In genomic region chr1:167118971-167119370, GRCm38 (mm10) we compare ENCODE assay signal across 18 mouse cellular contexts.
DNase-seq lines count a peak whose midpoint lies in the region; ATAC-seq and TF ChIP-seq lines count a peak whose summit lies in the region.
"Had no signal": no experiment of that assay in that cellular context is flagged by ENCODE, and none has a peak within 500 bp of the region (broad histone marks: within the 10 kb centered on the region; RNA-seq: fewer than 3 reads in every experiment).

No protein-coding gene starts in this region.

- intact Hi-C loops in left cerebral cortex, adult 2 months (cut with DNase I) = no loop called here

- H3K36me3 ChIP-seq in forebrain, embryonic 16.5 days (ENCODE audit: control insufficient read depth, insufficient read depth) = no peaks in the 10 kb centered on the region
- no peaks in the 10 kb centered on the region for H3K36me3 ChIP-seq in hindbrain, postnatal 0 days (ENCODE audit: insufficient read depth, low read length)
- no peaks in the 10 kb centered on the region for H3K36me3 ChIP-seq in neural tube, embryonic 14.5 days (ENCODE audit: control insufficient read depth, insufficient read depth, low read length)
- no peaks in the 10 kb centered on the region for H3K36me3 ChIP-seq in heart, embryonic 10.5 days
- H3K36me3 ChIP-seq: embryonic facial prominence, embryonic 12.5 days; liver, embryonic 13.5 days had no signal

- no peak overlapping the region for H3K4me2 ChIP-seq in forebrain, embryonic 16.5 days (ENCODE audit: low read length)
- 0 out of 2 replicates have a peak overlapping the region, but pooled peaks have one; percentile 28 for H3K4me2 ChIP-seq in hindbrain, postnatal 0 days (ENCODE audit: low read depth, low read length)
- peak overlapping the region; percentile 14; the same call in 1 of the 2 replicates for H3K4me2 ChIP-seq in neural tube, embryonic 14.5 days (ENCODE audit: low read depth, low read length)
- H3K4me2 ChIP-seq: embryonic facial prominence, embryonic 12.5 days; liver, embryonic 13.5 days had no signal

- DNase-seq in left cerebral cortex, adult 2 months (ENCODE audit: extremely low spot score in 1 of 2, low spot score in 2 of 2) = no peak
- DNase-seq in left cerebral cortex, adult 9 months (ENCODE audit: low spot score in 2 of 2) = no peak
- no peak for DNase-seq in hindbrain, postnatal 0 days (ENCODE audit: low spot score)
- no peak for DNase-seq in heart, embryonic 10.5 days (ENCODE audit: low spot score)
- DNase-seq in lung, postnatal 10 days = no peak
- no peak for DNase-seq in urinary bladder, adult 2 months (ENCODE audit: low spot score)
- DNase-seq: adrenal gland, postnatal 25 days; cerebellum, adult 2 months; gastrocnemius, adult 2 months; heart, adult 18-20 months; kidney, adult 9 months; liver, embryonic 13.5 days; thymus, postnatal 25 days had no signal

- H3K27ac ChIP-seq in left cerebral cortex, adult 2 months = 0 out of 2 replicates have a peak overlapping the region, but pooled peaks have one; percentile 5
- peak overlapping the region; percentile 3; the same call in 1 of the 2 replicates for H3K27ac ChIP-seq in forebrain, embryonic 16.5 days (ENCODE audit: low read length)
- H3K27ac ChIP-seq in hindbrain, postnatal 0 days = no peak overlapping the region
- H3K27ac ChIP-seq in neural tube, embryonic 14.5 days (ENCODE audit: low read depth, low read length) = no peak overlapping the region
- H3K27ac ChIP-seq in heart, embryonic 10.5 days = no peak overlapping the region
- H3K27ac ChIP-seq: embryonic facial prominence, embryonic 12.5 days; gastrocnemius, adult 2 months; liver, embryonic 13.5 days; stomach, postnatal 0 days had no signal

- H3K9me3 ChIP-seq in forebrain, embryonic 16.5 days (ENCODE audit: control insufficient read depth, low read length) = no peaks in the 10 kb centered on the region
- no peaks in the 10 kb centered on the region for H3K9me3 ChIP-seq in hindbrain, postnatal 0 days (ENCODE audit: low read length)
- no peaks in the 10 kb centered on the region for H3K9me3 ChIP-seq in neural tube, embryonic 14.5 days (ENCODE audit: control insufficient read depth, low read length)
- no peaks in the 10 kb centered on the region for H3K9me3 ChIP-seq in heart, embryonic 10.5 days
- H3K9me3 ChIP-seq: embryonic facial prominence, embryonic 12.5 days; liver, embryonic 13.5 days had no signal

- peaks cover 41% of the 10 kb centered on the region for H3K4me1 ChIP-seq in forebrain, embryonic 16.5 days (replicated peaks; ENCODE audit: control insufficient read depth, insufficient read depth, low read length)
- no peaks in the 10 kb centered on the region for H3K4me1 ChIP-seq in hindbrain, postnatal 0 days (ENCODE audit: insufficient read depth, low read length)
- H3K4me1 ChIP-seq in neural tube, embryonic 14.5 days (ENCODE audit: control insufficient read depth, insufficient read depth, low read length) = peaks cover 5% of the 10 kb centered on the region; the same call in 1 of the 2 replicates
- H3K4me1 ChIP-seq in heart, embryonic 10.5 days = no peaks in the 10 kb centered on the region
- H3K4me1 ChIP-seq: embryonic facial prominence, embryonic 12.5 days; liver, embryonic 13.5 days had no signal

- H3K4me3 ChIP-seq in left cerebral cortex, adult 2 months = no peak overlapping the region
- H3K4me3 ChIP-seq in forebrain, embryonic 16.5 days (replicated peaks; ENCODE audit: low read length) = no peak overlapping the region
- H3K4me3 ChIP-seq in hindbrain, postnatal 0 days (ENCODE audit: low read length) = no peak overlapping the region
- H3K4me3 ChIP-seq in neural tube, embryonic 14.5 days (ENCODE audit: low read depth, low read length) = no peak overlapping the region
- no peak overlapping the region for H3K4me3 ChIP-seq in heart, embryonic 10.5 days
- H3K4me3 ChIP-seq: embryonic facial prominence, embryonic 12.5 days; gastrocnemius, adult 2 months; liver, embryonic 13.5 days had no signal

- TF ChIP-seq CTCF in left cerebral cortex, adult 2 months (IDR thresholded peaks at IDR 0.05) = no peak
- TF ChIP-seq CTCF in hindbrain, postnatal 0 days (IDR thresholded peaks at IDR 0.05; ENCODE audit: low read depth) = no peak

- ATAC-seq in forebrain, embryonic 16.5 days = no peak
- peak; percentile 1; the same call in 1 of the 2 replicates for ATAC-seq in hindbrain, postnatal 0 days
- no peak for ATAC-seq in neural tube, embryonic 14.5 days (ENCODE audit: low read depth)
- ATAC-seq: Patski had no signal

- no peak overlapping the region for H3K9ac ChIP-seq in forebrain, embryonic 16.5 days (replicated peaks; ENCODE audit: low read depth, low read length)
- no peak overlapping the region for H3K9ac ChIP-seq in hindbrain, postnatal 0 days (replicated peaks; ENCODE audit: low read length)
- no peak overlapping the region for H3K9ac ChIP-seq in neural tube, embryonic 14.5 days (replicated peaks; ENCODE audit: low read depth, low read length)
- H3K9ac ChIP-seq: embryonic facial prominence, embryonic 12.5 days; liver, embryonic 13.5 days had no signal

- WGBS in forebrain, embryonic 16.5 days = 67% methylated on average over 7 of the region's 7 CpGs
- WGBS in hindbrain, postnatal 0 days = 47% methylated on average over 7 of the region's 7 CpGs
- 38% methylated on average over 7 of the region's 7 CpGs for WGBS in neural tube, embryonic 14.5 days
- WGBS in heart, embryonic 10.5 days = 69% methylated on average over 7 of the region's 7 CpGs

- no peaks in the 10 kb centered on the region for H3K27me3 ChIP-seq in forebrain, embryonic 16.5 days (replicated peaks; ENCODE audit: control insufficient read depth, insufficient read depth, low read length)
- H3K27me3 ChIP-seq in hindbrain, postnatal 0 days (ENCODE audit: insufficient read depth, low read length) = no peaks in the 10 kb centered on the region
- H3K27me3 ChIP-seq in neural tube, embryonic 14.5 days (ENCODE audit: control insufficient read depth, insufficient read depth, low read length) = no peaks in the 10 kb centered on the region
- H3K27me3 ChIP-seq in heart, embryonic 10.5 days (ENCODE audit: insufficient read depth, poor library complexity, severe bottlenecking) = no peaks in the 10 kb centered on the region
- H3K27me3 ChIP-seq: embryonic facial prominence, embryonic 12.5 days; liver, embryonic 13.5 days; Patski had no signal

Comparison
In these comparisons a context has a peak if more than half of its experiments do, and no peak if none do; other contexts are left out.
1. H3K27ac ChIP-seq: peak in left cerebral cortex, adult 2 months (single experiment) and forebrain, embryonic 16.5 days (single experiment); none in hindbrain, postnatal 0 days (single experiment), neural tube, embryonic 14.5 days (single experiment) and heart, embryonic 10.5 days (single experiment).